Mouse (Mus musculus) forebrain, embryonic 10.5 days (tissue): ENCODE measurements around the gene Hif3a. TPM values are rescaled to one million over a fixed set of nuclear protein-coding genes. Genes with fewer than 3 reads are reported as not detected.

Experiments used
- DNase-seq: peaks from one replicate; pipeline ENCODE4 v3.0.0-alpha.2; 2017; ENCODE audit warnings: low spot score; ENCODE audit errors: extremely low spot score
- H3K27ac ChIP-seq: fragments of 300-500 bp; sonication (generic); 2 replicates; pipeline ENCODE4 v1.5.1; 2016; ENCODE audit warnings: mild to moderate bottlenecking
- H3K27me3 ChIP-seq: fragments of 300-500 bp; sonication (generic); 2 replicates; pipeline ENCODE4 v1.6.1; 2016; ENCODE audit warnings: mild to moderate bottlenecking; ENCODE audit not compliant: poor library complexity, severe bottlenecking
- H3K36me3 ChIP-seq: fragments of 300-500 bp; sonication (generic); replicated peaks from 2 replicates; pipeline ENCODE4 v1.6.1; 2016; ENCODE audit warnings: mild to moderate bottlenecking, moderate library complexity
- H3K4me1 ChIP-seq: fragments of 300-500 bp; sonication (generic); 2 replicates; pipeline ENCODE4 v1.6.1; 2016
- H3K4me3 ChIP-seq: fragments of 300-500 bp; sonication (generic); 2 replicates; pipeline ENCODE4 v1.5.1; 2016; ENCODE audit warnings: mild to moderate bottlenecking, moderate library complexity
- H3K9me3 ChIP-seq: fragments of 300-500 bp; sonication (generic); 2 replicates; pipeline ENCODE4 v1.6.1; 2016; ENCODE audit warnings: mild to moderate bottlenecking, moderate library complexity
- WGBS: fragments of 180-500 bp; shearing (Covaris S2); methylation state at CpG from one replicate; pipeline ENCODE4 v1.1.7; 2016; 5-methylcytosine and 5-hydroxymethylcytosine counted together
- polyA plus RNA-seq: library from polyadenylated mRNA; unstranded; fragments of >200 nt; fragmentation: Nextera tagmentation; extraction: Ambion mirVana; gene quantifications from 2 replicates; pipeline ENCODE4 v1.2.1, GENCODE M21; 2016

Gene Hif3a
- polyA plus RNA-seq, 1 experiment from 2014 or later = 5.3 TPM

GRCm38 (mm10) chr7:17026710-17027587, 35.3 kb downstream of the Hif3a start:
- Histone ChIP-seq H3K4me1 (peaks cover 41% of the 10 kb centered on the region), H3K9me3 (no peaks in the 10 kb centered on the region), H3K27ac (peak overlapping the region; percentile 94), H3K36me3 (peaks cover 43% of the 10 kb centered on the region), H3K27me3 (no peaks in the 10 kb centered on the region), H3K4me3 (peak overlapping the region; percentile 93)
- 11% methylated on average over 24 of the region's 24 CpGs for WGBS
- DNase-seq = peak; percentile 73

- no peak for DNase-seq
- Histone ChIP-seq H3K27me3 (no peaks in the 10 kb centered on the region), H3K27ac (no peak overlapping the region; the same call in 1 of the 2 replicates), H3K9me3 (no peaks in the 10 kb centered on the region), H3K4me1 (peaks cover 41% of the 10 kb centered on the region), H3K36me3 (peaks cover 52% of the 10 kb centered on the region), H3K4me3 (peak overlapping the region; percentile 93)
- 83% methylated on average over 9 of the region's 9 CpGs for WGBS
These were observed 36.2 kb downstream of the Hif3a start for GRCm38 (mm10) chr7:17025896-17026622.

GRCm38 (mm10) chr7:17025505-17025894, 36.7 kb downstream of the Hif3a start:
- Histone ChIP-seq H3K4me3 (peak overlapping the region; percentile 93), H3K9me3 (no peaks in the 10 kb centered on the region), H3K36me3 (peaks cover 57% of the 10 kb centered on the region), H3K27ac (no peak overlapping the region; the same call in 1 of the 2 replicates), H3K27me3 (no peaks in the 10 kb centered on the region), H3K4me1 (peaks cover 41% of the 10 kb centered on the region)
- no peak for DNase-seq
- 71% methylated on average over 4 of the region's 4 CpGs for WGBS

GRCm38 (mm10) chr7:17024814-17025504, 37.3 kb downstream of the Hif3a start:
- Histone ChIP-seq H3K4me1 (peaks cover 41% of the 10 kb centered on the region), H3K36me3 (peaks cover 63% of the 10 kb centered on the region), H3K27me3 (no peaks in the 10 kb centered on the region), H3K27ac (peak overlapping the region; percentile 48; the same call in 1 of the 2 replicates), H3K4me3 (0 out of 2 replicates have a peak overlapping the region, but pooled peaks have one; percentile 93), H3K9me3 (no peaks in the 10 kb centered on the region)
- 90% methylated on average over 10 of the region's 10 CpGs for whole genome bisulfite sequencing
- no peak for DNase-seq

- Histone ChIP-seq H3K27me3 (no peaks in the 10 kb centered on the region), H3K9me3 (no peaks in the 10 kb centered on the region), H3K4me1 (peaks cover 41% of the 10 kb centered on the region), H3K36me3 (peaks cover 71% of the 10 kb centered on the region), H3K4me3 (no peak overlapping the region), H3K27ac (no peak overlapping the region)
- 93% methylated on average over 6 of the region's 6 CpGs for WGBS
- no peak for DNase-seq
These were observed 38.1 kb downstream of the Hif3a start for GRCm38 (mm10) chr7:17024141-17024540.

GRCm38 (mm10) chr7:17023701-17024100, 38.5 kb downstream of the Hif3a start:
- H3K4me3 ChIP-seq = no peak overlapping the region
- H3K27ac ChIP-seq = no peak overlapping the region
- no peak for DNase-seq
- H3K4me1 ChIP-seq = peaks cover 41% of the 10 kb centered on the region
- peaks cover 75% of the 10 kb centered on the region for H3K36me3 ChIP-seq
- no peaks in the 10 kb centered on the region for H3K9me3 ChIP-seq
- H3K27me3 ChIP-seq = no peaks in the 10 kb centered on the region
- WGBS = 90% methylated on average over 4 of the region's 4 CpGs

- Histone ChIP-seq H3K4me1 (peaks cover 35% of the 10 kb centered on the region), H3K27ac (no peak overlapping the region), H3K9me3 (no peaks in the 10 kb centered on the region), H3K27me3 (no peaks in the 10 kb centered on the region), H3K36me3 (peaks cover 88% of the 10 kb centered on the region), H3K4me3 (no peak overlapping the region)
- 98% methylated on average over 15 of the region's 15 CpGs for WGBS
- DNase-seq = no peak
These were observed 40.1 kb downstream of the Hif3a start for GRCm38 (mm10) chr7:17022176-17022575.

- peaks cover 98% of the 10 kb centered on the region for H3K36me3 ChIP-seq
- H3K4me3 ChIP-seq = no peak overlapping the region
- no peaks in the 10 kb centered on the region for H3K9me3 ChIP-seq
- H3K4me1 ChIP-seq = peaks cover 10% of the 10 kb centered on the region
- H3K27ac ChIP-seq = no peak overlapping the region
- H3K27me3 ChIP-seq = no peaks in the 10 kb centered on the region
- no peak for DNase-seq
- 91% methylated on average over 7 of the region's 7 CpGs for WGBS
These were observed 42.6 kb downstream of the Hif3a start for GRCm38 (mm10) chr7:17019426-17020166.

- H3K27me3 ChIP-seq = no peaks in the 10 kb centered on the region
- WGBS = 88% methylated on average over 2 of the region's 2 CpGs
- peaks cover 98% of the 10 kb centered on the region for H3K36me3 ChIP-seq
- H3K27ac ChIP-seq = no peak overlapping the region
- no peaks in the 10 kb centered on the region for H3K4me1 ChIP-seq
- no peaks in the 10 kb centered on the region for H3K9me3 ChIP-seq
- H3K4me3 ChIP-seq = no peak overlapping the region
- DNase-seq = no peak
These were observed 44.3 kb downstream of the Hif3a start for GRCm38 (mm10) chr7:17017921-17018320.

GRCm38 (mm10) chr7:17017036-17017435, 45.2 kb downstream of the Hif3a start:
- Histone ChIP-seq H3K4me1 (no peaks in the 10 kb centered on the region), H3K27ac (no peak overlapping the region), H3K36me3 (peaks cover 98% of the 10 kb centered on the region), H3K4me3 (no peak overlapping the region), H3K27me3 (no peaks in the 10 kb centered on the region), H3K9me3 (no peaks in the 10 kb centered on the region)
- DNase-seq = no peak
- 96% methylated on average over 1 of the region's 1 CpGs for WGBS

- H3K36me3 ChIP-seq = peaks cover 98% of the 10 kb centered on the region
- H3K27me3 ChIP-seq = no peaks in the 10 kb centered on the region
- WGBS = 87% methylated on average over 6 of the region's 6 CpGs
These were observed 46.8 kb downstream of the Hif3a start for GRCm38 (mm10) chr7:17015381-17015780.

More at GRCm38 (mm10) chr7:17015381-17015780, 46.8 kb downstream of the Hif3a start:
- no peak for DNase-seq
- Histone ChIP-seq H3K4me3 (no peak overlapping the region), H3K4me1 (no peaks in the 10 kb centered on the region), H3K9me3 (no peaks in the 10 kb centered on the region), H3K27ac (no peak overlapping the region)
